In genomic region chr5:143375242-143375641, GRCm38 (mm10) we compare ENCODE assay signal across 8 mouse cellular contexts. TPM values are rescaled to one million over a fixed set of nuclear protein-coding genes. Genes with fewer than 3 reads are reported as not detected.
DNase-seq lines count a peak whose midpoint lies in the region; ATAC-seq and TF ChIP-seq lines count a peak whose summit lies in the region.

No protein-coding gene starts in this region.

- no peak overlapping the region for H3K27ac ChIP-seq in embryonic facial prominence, embryonic 13.5 days
- no peak overlapping the region for H3K27ac ChIP-seq in heart, embryonic 13.5 days (replicated peaks)
- no peak overlapping the region for H3K27ac ChIP-seq in kidney, postnatal 0 days
- no peak overlapping the region for H3K27ac ChIP-seq in liver, postnatal 0 days (ENCODE audit: low read depth)
- H3K27ac ChIP-seq in neural tube, embryonic 13.5 days (replicated peaks): no peak overlapping the region

- H3K4me2 ChIP-seq in embryonic facial prominence, embryonic 13.5 days: peak overlapping the region; percentile 47
- H3K4me2 ChIP-seq in heart, embryonic 13.5 days: peak overlapping the region; percentile 59
- H3K4me2 ChIP-seq in kidney, postnatal 0 days (ENCODE audit: low read length): peak overlapping the region; percentile 53
- peak overlapping the region; percentile 59 for H3K4me2 ChIP-seq in liver, postnatal 0 days (ENCODE audit: low read depth, low read length)
- H3K4me2 ChIP-seq in neural tube, embryonic 13.5 days: peak overlapping the region; percentile 41

- H3K36me3 ChIP-seq in C2C12 (ENCODE audit: control insufficient read depth, insufficient read depth): no peaks in the 10 kb centered on the region
- H3K36me3 ChIP-seq in embryonic facial prominence, embryonic 13.5 days: no peaks in the 10 kb centered on the region
- no peaks in the 10 kb centered on the region for H3K36me3 ChIP-seq in heart, embryonic 13.5 days
- H3K36me3 ChIP-seq in kidney, postnatal 0 days (ENCODE audit: insufficient read depth, low read length): no peaks in the 10 kb centered on the region
- H3K36me3 ChIP-seq in liver, postnatal 0 days (replicated peaks; ENCODE audit: insufficient read depth, low read length): no peaks in the 10 kb centered on the region
- H3K36me3 ChIP-seq in neural tube, embryonic 13.5 days: no peaks in the 10 kb centered on the region

- H3K27me3 ChIP-seq in C2C12 (ENCODE audit: control insufficient read depth, insufficient read depth, insufficient read length): peaks cover 60% of the 10 kb centered on the region
- peaks cover 57% of the 10 kb centered on the region for H3K27me3 ChIP-seq in embryonic facial prominence, embryonic 13.5 days
- H3K27me3 ChIP-seq in heart, embryonic 13.5 days (replicated peaks): peaks cover 61% of the 10 kb centered on the region
- H3K27me3 ChIP-seq in kidney, postnatal 0 days (ENCODE audit: insufficient read depth, low read length): peaks cover 33% of the 10 kb centered on the region
- H3K27me3 ChIP-seq in liver, postnatal 0 days (ENCODE audit: insufficient read depth, low read length): peaks cover 48% of the 10 kb centered on the region
- peaks cover 52% of the 10 kb centered on the region for H3K27me3 ChIP-seq in neural tube, embryonic 13.5 days

- no peak for TF ChIP-seq EP300 in liver, postnatal 0 days (IDR thresholded peaks at IDR 0.05; ENCODE audit: low read depth)

- 0 out of 2 replicates have a peak, but pooled peaks have one; percentile 34 for ATAC-seq in embryonic facial prominence, embryonic 13.5 days (ENCODE audit: insufficient number of reproducible peaks, insufficient read depth, low FRiP score, low TSS enrichment, low read depth)
- no peak for ATAC-seq in heart, embryonic 13.5 days (ENCODE audit: extremely low read depth, insufficient number of reproducible peaks, low FRiP score, low TSS enrichment)
- peak; percentile 63; the same call in 1 of the 2 replicates for ATAC-seq in kidney, postnatal 0 days (replicated peaks; ENCODE audit: low FRiP score, low read depth)
- peak; percentile 67 for ATAC-seq in liver, postnatal 0 days
- ATAC-seq in neural tube, embryonic 13.5 days (ENCODE audit: low read depth): no peak

- H3K9me3 ChIP-seq in embryonic facial prominence, embryonic 13.5 days: peaks cover 7% of the 10 kb centered on the region; the same call in 1 of the 2 replicates
- peaks cover 3% of the 10 kb centered on the region; the same call in 1 of the 2 replicates for H3K9me3 ChIP-seq in heart, embryonic 13.5 days
- H3K9me3 ChIP-seq in kidney, postnatal 0 days (replicated peaks; ENCODE audit: low read length): no peaks in the 10 kb centered on the region
- no peaks in the 10 kb centered on the region for H3K9me3 ChIP-seq in liver, postnatal 0 days (ENCODE audit: low read length)
- H3K9me3 ChIP-seq in neural tube, embryonic 13.5 days: no peaks in the 10 kb centered on the region

- TF ChIP-seq CTCF in C2C12 (IDR thresholded peaks at IDR 0.05; ENCODE audit: control insufficient read depth, insufficient read depth, insufficient read length): peak; percentile 41
- TF ChIP-seq CTCF in kidney, postnatal 0 days (IDR thresholded peaks at IDR 0.05; ENCODE audit: low read depth): peak; percentile 80
- peak; percentile 85 for TF ChIP-seq CTCF in liver, postnatal 0 days (IDR thresholded peaks at IDR 0.05; ENCODE audit: low read depth)

- DNase-seq in adrenal gland, postnatal 14 days: peak; percentile 80
- peak; percentile 55 for DNase-seq in kidney, postnatal 0 days (ENCODE audit: low spot score)
- DNase-seq in liver, postnatal 0 days: peak; percentile 80
- DNase-seq in thymus, postnatal 10 days (ENCODE audit: low spot score in 2 of 2): peak; percentile 19 to 70

- WGBS in embryonic facial prominence, embryonic 13.5 days: 5% methylated on average over 21 of the region's 21 CpGs
- WGBS in heart, embryonic 13.5 days: 8% methylated on average over 21 of the region's 21 CpGs
- WGBS in kidney, postnatal 0 days: 7% methylated on average over 21 of the region's 21 CpGs
- 11% methylated on average over 21 of the region's 21 CpGs for WGBS in liver, postnatal 0 days (ENCODE audit: insufficient replicate concordance)
- WGBS in neural tube, embryonic 13.5 days: 10% methylated on average over 21 of the region's 21 CpGs

- no peaks in the 10 kb centered on the region for H3K79me3 ChIP-seq in C2C12 (ENCODE audit: low read depth)

- peaks cover 9% of the 10 kb centered on the region for H3K4me1 ChIP-seq in embryonic facial prominence, embryonic 13.5 days
- H3K4me1 ChIP-seq in heart, embryonic 13.5 days: peaks cover 9% of the 10 kb centered on the region
- 0 out of 2 replicates have a peak, but pooled peaks cover 3% of the 10 kb centered on the region for H3K4me1 ChIP-seq in kidney, postnatal 0 days (replicated peaks; ENCODE audit: insufficient read depth, low read length)
- peaks cover 8% of the 10 kb centered on the region; the same call in 1 of the 2 replicates for H3K4me1 ChIP-seq in liver, postnatal 0 days (ENCODE audit: insufficient read depth)
- peaks cover 9% of the 10 kb centered on the region for H3K4me1 ChIP-seq in neural tube, embryonic 13.5 days (replicated peaks)

- H3K79me2 ChIP-seq in C2C12 (ENCODE audit: control insufficient read depth, insufficient read depth): no peaks in the 10 kb centered on the region

- no peak overlapping the region for H3K4me3 ChIP-seq in C2C12 (ENCODE audit: insufficient read depth, poor library complexity, severe bottlenecking)
- H3K4me3 ChIP-seq in embryonic facial prominence, embryonic 13.5 days: peak overlapping the region; percentile 12; the same call in 1 of the 2 replicates
- H3K4me3 ChIP-seq in heart, embryonic 13.5 days: peak overlapping the region; percentile 38
- H3K4me3 ChIP-seq in kidney, postnatal 0 days (replicated peaks; ENCODE audit: low read depth, low read length): 0 out of 2 replicates have a peak overlapping the region, but pooled peaks have one; percentile 5
- 0 out of 2 replicates have a peak overlapping the region, but pooled peaks have one; percentile 13 for H3K4me3 ChIP-seq in liver, postnatal 0 days (ENCODE audit: low read depth, low read length)
- 0 out of 2 replicates have a peak overlapping the region, but pooled peaks have one; percentile 11 for H3K4me3 ChIP-seq in neural tube, embryonic 13.5 days

- no peak overlapping the region for H3K9ac ChIP-seq in embryonic facial prominence, embryonic 13.5 days
- H3K9ac ChIP-seq in heart, embryonic 13.5 days: 0 out of 2 replicates have a peak overlapping the region, but pooled peaks have one; percentile 40
- H3K9ac ChIP-seq in kidney, postnatal 0 days (ENCODE audit: low read depth, low read length): no peak overlapping the region
- H3K9ac ChIP-seq in liver, postnatal 0 days (replicated peaks): no peak overlapping the region
- no peak overlapping the region for H3K9ac ChIP-seq in neural tube, embryonic 13.5 days

- H3ac ChIP-seq in C2C12 (ENCODE audit: control insufficient read depth, insufficient read length, low read depth): no peak overlapping the region

TF ChIP-seq in C2C12, 6 proteins besides CTCF, POLR2A, EP300 and RAD21:
- TF ChIP-seq MYOG (IDR thresholded peaks at IDR 0.05; ENCODE audit: control insufficient read depth, extremely low read depth, insufficient read length) (no peak), FOSL1 (IDR thresholded peaks at IDR 0.05; ENCODE audit: insufficient read depth, low read length, poor library complexity, severe bottlenecking) (no peak), CEBPB (IDR thresholded peaks at IDR 0.05; ENCODE audit: low read depth) (no peak), MAX (IDR thresholded peaks at IDR 0.05) (no peak), MYOD1 (IDR thresholded peaks at IDR 0.05; ENCODE audit: control insufficient read depth, insufficient read length, low read depth) (no peak), USF1 (IDR thresholded peaks at IDR 0.05; ENCODE audit: low read depth) (no peak)

RNA-seq across cellular contexts. Expression of gene Grid2ip, which starts 18.1 kb away (rescaled TPM):
- not detected for polyA plus RNA-seq in C2C12 (2012; fragmentation: generic; extraction: Trizol)
- 0.41 and 0.68 TPM in 2 replicates for total RNA-seq in adrenal gland, postnatal 14 days (2021)
- 0.52 and 1.1 TPM in 2 replicates for polyA plus RNA-seq in embryonic facial prominence, embryonic 13.5 days (2015; fragmentation: Nextera tagmentation; extraction: Ambion mirVana)
- polyA plus RNA-seq in heart, embryonic 13.5 days (2015; fragmentation: Nextera tagmentation; extraction: Ambion mirVana): 0.14 TPM in 1 of 2 replicates, not detected in the other
- 0.03 TPM in 1 of 2 replicates, not detected in the other for polyA plus RNA-seq in kidney, postnatal 0 days (2015; fragmentation: Nextera tagmentation; extraction: Ambion mirVana)
- not detected in 2 replicates for polyA plus RNA-seq in liver, postnatal 0 days (2015; fragmentation: Nextera tagmentation; extraction: Ambion mirVana)
- polyA plus RNA-seq in neural tube, embryonic 13.5 days (2015; fragmentation: Nextera tagmentation; extraction: Ambion mirVana): 0.54 TPM in 1 of 2 replicates, not detected in the other

RNA-seq across cellular contexts. Expression of gene Kdelr2, which starts 28.4 kb away (rescaled TPM):
- 131 TPM for polyA plus RNA-seq in C2C12 (2012; fragmentation: generic; extraction: Trizol)
- total RNA-seq in adrenal gland, postnatal 14 days (2021): 101 and 108 TPM in 2 replicates
- 355 and 381 TPM in 2 replicates for polyA plus RNA-seq in embryonic facial prominence, embryonic 13.5 days (2015; fragmentation: Nextera tagmentation; extraction: Ambion mirVana)
- polyA plus RNA-seq in heart, embryonic 13.5 days (2015; fragmentation: Nextera tagmentation; extraction: Ambion mirVana): 250 and 258 TPM in 2 replicates
- 319 and 337 TPM in 2 replicates for polyA plus RNA-seq in kidney, postnatal 0 days (2015; fragmentation: Nextera tagmentation; extraction: Ambion mirVana)
- polyA plus RNA-seq in liver, postnatal 0 days (2015; fragmentation: Nextera tagmentation; extraction: Ambion mirVana): 146 and 160 TPM in 2 replicates
- 161 and 179 TPM in 2 replicates for polyA plus RNA-seq in neural tube, embryonic 13.5 days (2015; fragmentation: Nextera tagmentation; extraction: Ambion mirVana)

RNA-seq across cellular contexts. Expression of gene Zdhhc4, which starts 46.2 kb away (rescaled TPM):
- 48.7 TPM for polyA plus RNA-seq in C2C12 (2012; fragmentation: generic; extraction: Trizol)
- 52.0 and 52.5 TPM in 2 replicates for total RNA-seq in adrenal gland, postnatal 14 days (2021)
- 79.9 and 84.5 TPM in 2 replicates for polyA plus RNA-seq in embryonic facial prominence, embryonic 13.5 days (2015; fragmentation: Nextera tagmentation; extraction: Ambion mirVana)
- polyA plus RNA-seq in heart, embryonic 13.5 days (2015; fragmentation: Nextera tagmentation; extraction: Ambion mirVana): 50.5 and 57.1 TPM in 2 replicates
- polyA plus RNA-seq in kidney, postnatal 0 days (2015; fragmentation: Nextera tagmentation; extraction: Ambion mirVana): 87.6 and 91.2 TPM in 2 replicates
- 32.8 and 34.6 TPM in 2 replicates for polyA plus RNA-seq in liver, postnatal 0 days (2015; fragmentation: Nextera tagmentation; extraction: Ambion mirVana)
- 71.3 and 74.0 TPM in 2 replicates for polyA plus RNA-seq in neural tube, embryonic 13.5 days (2015; fragmentation: Nextera tagmentation; extraction: Ambion mirVana)

Comparison
In these comparisons a context has a peak if more than half of its experiments do, and no peak if none do; other contexts are left out.
1. ATAC-seq: peak in embryonic facial prominence, embryonic 13.5 days (single experiment), kidney, postnatal 0 days (single experiment) and liver, postnatal 0 days (single experiment); none in heart, embryonic 13.5 days (single experiment) and neural tube, embryonic 13.5 days (single experiment).
2. Peak in every context shown above with its lines, with median percentiles within 50 percentile points of each other: CTCF ChIP-seq, DNase-seq and H3K4me2 ChIP-seq.